Mouse (Mus musculus): ENCODE measurements at regions not wholly inside any gene's neighbourhood (a gene's known extent, or its start where the extent isn't known, plus 50 kb on each side); places are given as distances from the start of the nearest gene placed in this dataset.
A peak's percentile ranks its signal among the peaks of the same experiment; 100 is the strongest.

GRCm38 (mm10) chr9:122556051-122556450 is 191.1 kb upstream of the Topaz1 start:
- ATAC-seq (ENCODE audit: insufficient number of reproducible peaks, low FRiP score, low TSS enrichment) = no peak

GRCm38 (mm10) chr9:122566060-122566459 is 181.1 kb upstream of the Topaz1 start:
- ATAC-seq (ENCODE audit: insufficient number of reproducible peaks, low FRiP score, low TSS enrichment) = no peak

- no peak for ATAC-seq (ENCODE audit: insufficient number of reproducible peaks, low FRiP score, low TSS enrichment)
These were observed 178.3 kb upstream of the Topaz1 start for GRCm38 (mm10) chr9:122568691-122569441.

- ATAC-seq (ENCODE audit: insufficient number of reproducible peaks, low FRiP score, low TSS enrichment) = no peak
These were observed 177.4 kb upstream of the Topaz1 start for GRCm38 (mm10) chr9:122569511-122570455.

GRCm38 (mm10) chr9:122571001-122571400 is 176.1 kb upstream of the Topaz1 start:
- no peak for ATAC-seq (ENCODE audit: insufficient number of reproducible peaks, low FRiP score, low TSS enrichment)

GRCm38 (mm10) chr9:122571402-122572059 is 175.6 kb upstream of the Topaz1 start:
- ATAC-seq (ENCODE audit: insufficient number of reproducible peaks, low FRiP score, low TSS enrichment) = no peak

GRCm38 (mm10) chr9:122572060-122572835 is 174.9 kb upstream of the Topaz1 start:
- 0 out of 2 replicates have a peak, but pooled peaks have one; percentile 20 for ATAC-seq (ENCODE audit: insufficient number of reproducible peaks, low FRiP score, low TSS enrichment)

GRCm38 (mm10) chr9:122572836-122573267 is 174.3 kb upstream of the Topaz1 start:
- no peak for ATAC-seq (ENCODE audit: insufficient number of reproducible peaks, low FRiP score, low TSS enrichment)

GRCm38 (mm10) chr9:122585228-122585627 is 161.9 kb upstream of the Topaz1 start:
- no peak for ATAC-seq (ENCODE audit: insufficient number of reproducible peaks, low FRiP score, low TSS enrichment)

- ATAC-seq (ENCODE audit: insufficient number of reproducible peaks, low FRiP score, low TSS enrichment) = no peak
These were observed 160.7 kb upstream of the Topaz1 start for GRCm38 (mm10) chr9:122586421-122586820.

- ATAC-seq (ENCODE audit: insufficient number of reproducible peaks, low FRiP score, low TSS enrichment) = no peak
These were observed 160.2 kb upstream of the Topaz1 start for GRCm38 (mm10) chr9:122586986-122587385.

- ATAC-seq (ENCODE audit: insufficient number of reproducible peaks, low FRiP score, low TSS enrichment) = no peak
These were observed 158.9 kb upstream of the Topaz1 start for GRCm38 (mm10) chr9:122588246-122588645.

- no peak for ATAC-seq (ENCODE audit: insufficient number of reproducible peaks, low FRiP score, low TSS enrichment)
These were observed 154.1 kb upstream of the Topaz1 start for GRCm38 (mm10) chr9:122592820-122593615.

- no peak for ATAC-seq (ENCODE audit: insufficient number of reproducible peaks, low FRiP score, low TSS enrichment)
These were observed 151.8 kb upstream of the Topaz1 start for GRCm38 (mm10) chr9:122595120-122595943.

- no peak for ATAC-seq (ENCODE audit: insufficient number of reproducible peaks, low FRiP score, low TSS enrichment)
These were observed 144.0 kb upstream of the Topaz1 start for GRCm38 (mm10) chr9:122603106-122603505.

- ATAC-seq (ENCODE audit: insufficient number of reproducible peaks, low FRiP score, low TSS enrichment) = no peak
These were observed 137.5 kb upstream of the Topaz1 start for GRCm38 (mm10) chr9:122609616-122610015.

GRCm38 (mm10) chr9:122610918-122611317 is 136.2 kb upstream of the Topaz1 start:
- no peak for ATAC-seq (ENCODE audit: insufficient number of reproducible peaks, low FRiP score, low TSS enrichment)

GRCm38 (mm10) chr9:122614579-122615252 is 132.4 kb upstream of the Topaz1 start:
- ATAC-seq (ENCODE audit: insufficient number of reproducible peaks, low FRiP score, low TSS enrichment) = no peak

Measured in cerebellum, adult (tissue).